Mouse (Mus musculus) G1E (cell line): ENCODE measurements around the gene Rasa1.

Experiments
- CTCF ChIP-seq: IDR thresholded peaks from 2 replicates; pipeline ENCODE4 v1.5.1; 2012; ENCODE audit warnings: low read depth, low read length, inconsistent platforms, mixed read lengths
- GATA1 ChIP-seq: IDR thresholded peaks from 2 replicates; pipeline ENCODE4 v1.6.1; 2012; ENCODE audit warnings: borderline replicate concordance, low read length, inconsistent platforms, mixed read lengths
- TAL1 ChIP-seq: conservative IDR thresholded peaks from 2 replicates; pipeline ENCODE4 v1.6.1; 2012; ENCODE audit warnings: low read depth, low read length, inconsistent platforms, mixed read lengths

- TF ChIP-seq CTCF (no peak), GATA1 (no peak), TAL1 (no peak)
These were observed 22.0 kb upstream of the Rasa1 start for GRCm38 (mm10) chr13:85310968-85311367.
